Mouse (Mus musculus) limb, embryonic 14.5 days (tissue): Measurements from ENCODE around the gene Msi2. TPM values are rescaled to one million over a fixed set of nuclear protein-coding genes. Genes with fewer than 3 reads are reported as not detected.

ENCODE experiments used
- ATAC-seq: fragments of 200-750 bp; cut with Nextera tagmentation; 2 replicates; pipeline ENCODE4 v1.8.0; 2017; ENCODE audit warnings: low read depth, moderate number of reproducible peaks, moderate TSS enrichment; ENCODE audit not compliant: low FRiP score
- DNase-seq: peaks from one replicate; pipeline ENCODE4 v3.0.0-alpha.2; 2015; ENCODE audit warnings: low spot score
- H3K27ac ChIP-seq: fragments of 300-500 bp; sonication (generic); replicated peaks from 2 replicates; pipeline ENCODE4 v1.5.1; 2014; ENCODE audit warnings: low read depth, mild to moderate bottlenecking, low read length, moderate library complexity, mixed read lengths
- H3K27me3 ChIP-seq: fragments of 300-500 bp; sonication (generic); 2 replicates; pipeline ENCODE4 v1.6.1; 2014; ENCODE audit warnings: low read length, mixed read lengths; ENCODE audit not compliant: control insufficient read depth, insufficient read depth
- H3K36me3 ChIP-seq: fragments of 300-500 bp; sonication (generic); 2 replicates; pipeline ENCODE4 v1.6.1; 2014; ENCODE audit warnings: mild to moderate bottlenecking, low read length, moderate library complexity, mixed read lengths; ENCODE audit not compliant: control insufficient read depth, insufficient read depth
- H3K4me1 ChIP-seq: fragments of 300-500 bp; sonication (generic); 2 replicates; pipeline ENCODE4 v1.6.1; 2014; ENCODE audit warnings: antibody characterized with exemption, low read length, mixed read lengths; ENCODE audit not compliant: control insufficient read depth, insufficient read depth
- H3K4me2 ChIP-seq: fragments of 300-500 bp; sonication (generic); replicated peaks from 2 replicates; pipeline ENCODE4 v1.6.1; 2014; ENCODE audit warnings: low read depth, mild to moderate bottlenecking, low read length, moderate library complexity; ENCODE audit not compliant: severe bottlenecking
- H3K4me3 ChIP-seq: fragments of 300-500 bp; sonication (generic); replicated peaks from 2 replicates; pipeline ENCODE4 v1.5.1; 2014; ENCODE audit warnings: low read length
- H3K9ac ChIP-seq: fragments of 300-500 bp; sonication (generic); 2 replicates; pipeline ENCODE4 v1.6.1; 2014; ENCODE audit warnings: mild to moderate bottlenecking, low read depth, low read length, moderate library complexity; ENCODE audit not compliant: severe bottlenecking
- H3K9me3 ChIP-seq: fragments of 300-500 bp; sonication (generic); 2 replicates; pipeline ENCODE4 v1.6.1; 2016; ENCODE audit warnings: low read length; ENCODE audit not compliant: control insufficient read depth
- POLR2A ChIP-seq: fragments of 200-500 bp; IDR thresholded peaks from 2 replicates; pipeline ENCODE4 v1.8.0; 2012; ENCODE audit warnings: inconsistent platforms, mild to moderate bottlenecking, moderate library complexity, borderline replicate concordance; ENCODE audit not compliant: insufficient read depth, insufficient read length; ENCODE audit errors: extremely low read depth
- WGBS: fragments of 180-500 bp; shearing (Covaris S2); extraction: QIAGEN DNeasy Blood & Tissue Kit; methylation state at CpG from one replicate; pipeline ENCODE4 v1.1.7; 2014; 5-methylcytosine and 5-hydroxymethylcytosine counted together
- polyA plus RNA-seq, 2 experiments: library from polyadenylated mRNA; depleted of rRNA in 1 of 2; stranded (reverse) in 1 of 2; unstranded in 1 of 2; fragments of >200 nt; fragmentation: Nextera tagmentation in 1 of 2; extraction: Ambion mirVana in 1 of 2; gene quantifications; 2 replicates each; pipeline versions ENCODE4 v1.2.1 to v1.2.3; 2012 to 2014

Msi2 gene
- polyA plus RNA-seq, 2 experiments = 13.9 to 36.5 TPM

DNA sequence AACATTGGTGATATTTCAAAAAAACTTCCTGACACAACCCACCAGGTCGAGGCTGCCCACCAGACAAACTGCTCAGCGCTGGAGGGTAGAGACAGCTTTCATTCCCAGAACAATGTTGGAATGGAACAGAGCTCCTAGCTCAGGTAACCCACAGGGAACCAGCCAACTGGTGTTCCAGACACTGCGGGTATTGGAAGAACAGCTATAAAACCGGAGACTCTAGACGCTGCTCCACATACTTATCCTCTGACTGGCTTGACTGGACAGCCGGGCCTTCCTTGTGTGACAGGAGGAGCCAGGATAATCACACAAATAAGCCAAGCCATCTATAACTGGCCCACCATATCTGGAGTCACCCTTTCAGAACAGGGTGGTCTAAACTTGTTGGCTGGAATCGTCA, 169.9 kb downstream of the Msi2 start:
- no peak overlapping the region for H3K4me2 ChIP-seq
- DNase-seq (no peak), ATAC-seq (no peak)
- no peak overlapping the region for H3K4me3 ChIP-seq
- H3K27me3 ChIP-seq = no peaks in the 10 kb centered on the region
- no peak overlapping the region; the same call in 1 of the 2 replicates for H3K27ac ChIP-seq
- H3K9me3 ChIP-seq = no peaks in the 10 kb centered on the region
- no peaks in the 10 kb centered on the region for H3K36me3 ChIP-seq
- no peak overlapping the region for H3K9ac ChIP-seq
- WGBS = 34% methylated on average over 7 of the region's 7 CpGs
- peaks cover 42% of the 10 kb centered on the region for H3K4me1 ChIP-seq
- TF ChIP-seq POLR2A = no peak

GRCm38 (mm10) chr11:88543771-88544170, 174.5 kb downstream of the Msi2 start:
- H3K9me3 ChIP-seq = no peaks in the 10 kb centered on the region
- WGBS = 86% methylated on average over 6 of the region's 6 CpGs
- no peak overlapping the region for H3K4me2 ChIP-seq
- peaks cover 32% of the 10 kb centered on the region for H3K4me1 ChIP-seq
- TF ChIP-seq POLR2A = no peak
- no peak overlapping the region for H3K4me3 ChIP-seq
- no peak overlapping the region for H3K27ac ChIP-seq
- ATAC-seq (no peak), DNase-seq (no peak)
- no peaks in the 10 kb centered on the region for H3K27me3 ChIP-seq
- no peaks in the 10 kb centered on the region for H3K36me3 ChIP-seq
- H3K9ac ChIP-seq = no peak overlapping the region

GRCm38 (mm10) chr11:88542817-88543216, 175.5 kb downstream of the Msi2 start:
- WGBS = 85% methylated on average over 3 of the region's 3 CpGs
- Histone ChIP-seq H3K9me3 (no peaks in the 10 kb centered on the region), H3K4me2 (no peak overlapping the region), H3K4me3 (no peak overlapping the region), H3K36me3 (no peaks in the 10 kb centered on the region), H3K27ac (no peak overlapping the region), H3K27me3 (no peaks in the 10 kb centered on the region), H3K9ac (no peak overlapping the region), H3K4me1 (peaks cover 23% of the 10 kb centered on the region)
- no peak for DNase-seq
- no peak for ATAC-seq
- no peak for TF ChIP-seq POLR2A

- peaks cover 23% of the 10 kb centered on the region for H3K4me1 ChIP-seq
These were observed 176.4 kb downstream of the Msi2 start for GRCm38 (mm10) chr11:88541666-88542639.

GRCm38 (mm10) chr11:88539637-88540478, 178.5 kb downstream of the Msi2 start:
- no peak for TF ChIP-seq POLR2A
- ATAC-seq (no peak), DNase-seq (no peak)
- Histone ChIP-seq H3K27me3 (no peaks in the 10 kb centered on the region), H3K4me1 (peaks cover 23% of the 10 kb centered on the region), H3K27ac (no peak overlapping the region), H3K4me3 (no peak overlapping the region), H3K36me3 (no peaks in the 10 kb centered on the region; the same call in 1 of the 2 replicates), H3K4me2 (no peak overlapping the region), H3K9ac (no peak overlapping the region), H3K9me3 (no peaks in the 10 kb centered on the region)
- WGBS = 49% methylated on average over 8 of the region's 8 CpGs

More at GRCm38 (mm10) chr11:88541666-88542639, 176.4 kb downstream of the Msi2 start:
- H3K36me3 ChIP-seq = no peaks in the 10 kb centered on the region; the same call in 1 of the 2 replicates
- no peak overlapping the region for H3K9ac ChIP-seq
- ATAC-seq (no peak), DNase-seq (no peak)
- H3K4me3 ChIP-seq = no peak overlapping the region
- TF ChIP-seq POLR2A = no peak
- no peaks in the 10 kb centered on the region for H3K9me3 ChIP-seq
- 84% methylated on average over 15 of the region's 15 CpGs for WGBS
- H3K27me3 ChIP-seq = no peaks in the 10 kb centered on the region
- no peak overlapping the region for H3K4me2 ChIP-seq
- H3K27ac ChIP-seq = no peak overlapping the region
